Mouse (Mus musculus) cerebellum, postnatal 14 days (tissue): ENCODE measurements at regions not wholly inside any gene's neighbourhood (a gene's known extent, or its start where the extent isn't known, plus 50 kb on each side); places are given as distances from the start of the nearest gene placed in this dataset.

Experiments used
- DNase-seq, 2 experiments: peaks; one replicate each; pipeline ENCODE4 v3.0.0; 2021; ENCODE audit warnings: mixed read lengths in 2 of 2

DNA sequence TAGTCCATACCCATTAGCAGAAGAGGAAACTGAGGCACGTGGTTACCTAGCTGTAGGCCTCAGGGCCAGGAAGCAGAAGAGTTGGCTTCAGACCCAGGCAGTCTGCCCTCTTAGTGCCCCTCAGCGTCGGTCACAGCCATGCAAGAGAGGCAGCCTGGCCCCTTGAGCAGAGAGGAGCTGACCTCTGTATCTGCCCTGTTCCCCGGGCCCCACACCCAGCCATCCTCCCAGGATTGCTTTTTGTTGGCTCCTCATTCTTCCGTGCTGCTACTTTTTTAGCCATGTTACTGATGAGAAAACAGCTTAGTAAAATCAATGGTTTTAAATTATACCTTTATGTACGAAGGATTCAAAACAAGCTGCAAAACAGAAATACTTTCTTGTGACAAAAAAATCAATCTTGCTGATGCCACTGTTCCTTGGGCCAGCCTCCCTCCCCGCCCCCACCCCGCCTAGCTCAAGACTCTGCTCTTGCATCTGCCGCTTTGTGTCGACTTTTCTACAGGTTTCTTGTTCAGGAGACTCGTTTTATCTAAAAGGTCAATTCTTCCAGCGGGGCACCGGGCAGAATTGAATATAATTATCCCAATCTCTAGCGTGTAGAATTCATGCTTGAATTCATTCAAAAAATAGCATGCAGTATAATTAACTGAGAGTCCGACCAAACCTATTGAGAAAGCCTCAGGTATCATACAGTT lies 70.8 kb downstream of the Sall1 start:
- DNase-seq = no peak

DNA sequence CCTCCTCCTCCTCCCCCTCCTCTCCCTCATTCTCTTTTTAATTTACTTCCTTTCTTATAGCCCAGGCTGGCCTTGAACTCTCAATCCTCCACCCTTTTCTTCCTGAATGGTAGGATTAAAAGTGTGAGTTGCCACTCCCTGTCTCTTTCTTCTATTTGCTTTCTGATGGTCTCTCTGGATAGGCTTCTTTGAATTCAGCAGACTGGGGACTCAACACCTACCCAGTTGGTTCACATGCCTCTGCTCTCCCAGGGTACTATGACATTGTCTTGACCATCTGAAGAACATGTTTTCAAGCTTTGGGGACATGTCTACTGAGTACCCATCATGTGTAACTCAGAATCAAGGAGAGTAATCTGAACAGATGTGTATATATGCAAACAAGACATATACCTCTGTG lies 85.1 kb downstream of the Sall1 start:
- no peak for DNase-seq

DNA sequence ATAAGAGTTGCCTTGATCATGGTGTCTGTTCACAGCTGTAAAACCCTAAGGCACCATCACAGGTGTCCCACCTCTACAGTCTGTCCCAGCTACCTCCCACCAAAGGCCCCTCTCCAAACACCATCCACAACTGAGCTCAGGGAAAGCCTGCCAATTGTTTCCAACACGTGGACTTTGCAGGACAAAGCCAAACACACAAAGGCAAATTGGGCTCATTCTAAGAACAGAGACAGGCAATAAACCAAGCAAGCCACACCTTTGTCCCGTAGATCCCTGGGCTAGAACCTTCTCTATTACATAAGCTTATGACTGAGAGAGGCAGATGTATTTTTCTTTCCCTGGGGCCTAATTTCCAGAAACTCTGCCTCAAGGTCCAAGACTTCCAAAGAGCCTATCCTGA lies 90.8 kb downstream of the Sall1 start:
- DNase-seq = no peak

DNA sequence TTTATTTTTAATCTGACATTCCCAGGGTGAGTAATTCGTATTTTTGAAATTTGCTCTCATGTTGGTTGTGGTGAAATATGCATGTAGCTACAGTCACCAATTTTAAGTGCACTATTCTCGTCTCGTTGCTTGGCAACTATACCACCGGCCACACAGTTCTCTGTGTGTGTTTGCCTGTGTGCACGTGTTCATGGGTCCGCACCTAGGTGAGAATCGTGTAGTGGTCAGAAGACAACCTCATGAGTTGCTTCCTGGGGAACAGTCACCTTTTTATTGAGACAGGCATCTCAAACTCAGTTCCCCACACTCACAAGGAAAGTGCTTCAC lies 92.2 kb downstream of the Sall1 start:
- DNase-seq = no peak

DNA sequence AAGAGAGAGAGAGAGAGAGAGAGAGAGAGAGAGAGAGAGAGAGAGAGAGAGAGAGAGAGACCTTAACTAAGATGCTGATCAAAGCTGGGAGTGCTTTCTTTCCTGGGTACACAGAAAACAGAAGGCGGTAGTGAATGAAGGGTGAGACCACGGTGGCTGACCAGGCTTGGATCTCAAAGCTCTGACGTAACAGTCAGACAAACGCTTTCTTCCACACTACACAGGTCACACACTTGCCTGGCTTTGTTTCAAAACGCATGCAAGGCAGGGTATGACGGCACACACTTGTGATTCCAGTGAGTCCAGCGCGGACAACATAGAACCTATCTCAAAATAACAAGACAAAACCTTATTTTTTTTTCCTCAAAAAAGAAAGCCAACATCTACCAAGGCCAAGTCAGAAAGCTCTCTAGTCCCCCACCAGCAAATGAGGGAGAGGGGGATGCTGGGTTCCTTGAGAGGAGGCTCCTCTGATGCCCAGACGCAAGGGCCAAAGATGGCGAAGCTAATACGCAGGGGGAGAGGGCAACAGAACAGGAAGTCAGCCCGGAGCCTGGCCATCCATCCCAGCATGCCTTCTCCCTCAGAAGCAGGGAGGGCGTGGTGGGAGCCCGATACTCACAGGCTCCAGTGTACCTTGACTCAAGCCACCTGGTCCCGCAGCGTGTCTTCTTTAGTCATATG lies 92.7 kb downstream of the Sall1 start:
- DNase-seq = no peak

DNA sequence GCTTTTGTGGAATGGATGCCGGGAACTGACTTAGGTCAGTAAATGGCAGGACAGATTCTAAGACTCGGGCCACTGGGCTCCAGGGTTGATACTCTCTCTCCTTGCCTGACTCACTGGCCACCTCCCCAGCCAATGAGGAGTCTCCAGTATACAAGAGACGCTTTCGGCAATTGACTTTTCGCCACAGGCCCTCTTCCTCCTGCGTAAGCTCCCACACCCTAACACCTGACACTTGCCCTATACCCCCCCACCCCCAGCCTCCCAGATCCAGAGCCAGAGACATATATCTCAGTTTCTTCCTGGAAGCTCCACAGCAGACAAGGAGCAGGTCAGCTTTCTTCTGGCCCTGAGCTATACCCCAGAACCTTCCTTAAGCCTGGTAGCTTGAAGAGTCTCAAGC lies 94.0 kb downstream of the Sall1 start:
- DNase-seq = no peak

DNA sequence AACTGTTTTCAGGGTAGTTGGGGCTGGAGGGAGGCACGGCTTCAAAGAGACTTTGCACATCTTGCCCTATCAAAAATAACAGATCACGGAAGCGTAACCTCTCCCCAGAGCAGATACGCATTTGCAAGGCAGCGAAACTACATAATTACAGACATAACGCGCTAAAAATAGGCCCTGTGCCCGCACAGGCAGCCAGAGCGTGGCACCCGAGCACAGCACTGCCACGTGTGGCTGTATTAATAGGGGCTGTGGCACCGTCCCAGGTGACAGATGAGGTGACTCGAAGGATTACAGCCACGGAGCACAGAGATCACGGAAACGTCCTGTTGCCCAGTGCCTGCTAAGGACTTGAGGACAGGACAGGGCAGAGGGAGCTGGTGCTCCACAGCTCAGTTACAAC lies 95.0 kb downstream of the Sall1 start:
- peak in 1 of 2 experiments; percentile 27 for DNase-seq

DNA sequence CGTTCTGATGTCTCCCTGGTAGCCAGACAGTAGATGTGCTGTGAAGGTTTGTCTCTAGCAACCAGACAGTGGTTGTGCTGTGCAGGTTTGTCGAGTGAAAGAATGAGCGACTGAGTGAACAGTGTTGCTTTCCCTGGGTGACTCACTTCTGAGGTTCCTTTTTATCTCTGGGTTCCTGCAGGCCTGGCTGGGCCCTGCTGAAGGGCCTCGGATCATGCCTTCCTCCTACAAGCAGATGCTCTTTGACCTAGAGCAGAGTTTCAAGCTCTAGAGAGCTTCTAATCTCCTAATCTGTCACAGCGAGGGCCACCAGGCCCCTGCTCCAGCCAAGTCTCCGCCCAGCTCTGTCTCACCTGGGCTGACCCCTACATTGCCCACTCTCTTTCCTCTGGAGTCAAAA lies 95.6 kb downstream of the Sall1 start:
- no peak for DNase-seq

DNA sequence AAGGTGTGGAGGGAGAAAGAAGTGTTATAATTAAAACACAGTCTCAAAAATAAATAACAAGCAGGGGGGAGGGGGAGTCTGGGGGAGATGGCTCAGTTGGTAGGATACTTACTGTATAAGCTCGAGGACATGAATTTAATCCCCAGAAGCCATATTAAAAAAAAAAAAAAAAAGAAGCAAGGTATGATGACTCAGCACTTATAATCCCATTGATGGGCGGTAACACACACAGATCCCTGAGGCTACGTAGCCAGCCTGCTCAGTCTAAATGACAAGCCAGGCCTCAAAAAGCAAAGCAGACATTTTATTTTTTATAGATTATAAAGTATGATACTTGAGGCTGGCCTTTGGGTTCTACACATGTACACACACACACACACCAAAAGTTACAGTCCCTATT lies 96.6 kb downstream of the Sall1 start:
- no peak for DNase-seq

DNA sequence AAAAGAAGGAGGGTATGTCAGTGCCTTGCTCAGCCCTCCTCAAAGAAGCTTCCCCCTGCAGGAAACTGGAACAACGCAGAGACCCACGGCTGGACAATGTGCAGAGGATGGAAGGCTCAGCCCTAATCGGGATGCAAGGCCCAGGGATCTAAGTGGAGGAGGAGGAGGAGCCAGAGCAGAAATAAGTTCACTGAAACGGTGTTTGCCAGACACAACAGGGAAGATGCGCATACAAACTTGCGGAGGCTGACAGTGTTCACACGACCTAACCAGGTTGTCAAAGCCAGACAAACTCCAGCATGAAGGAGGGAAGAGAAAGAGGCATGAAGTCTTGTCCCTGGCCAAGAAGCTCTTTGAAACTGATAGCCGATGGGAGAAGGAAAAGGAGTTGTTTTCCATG lies 98.3 kb downstream of the Sall1 start:
- no peak for DNase-seq

DNA sequence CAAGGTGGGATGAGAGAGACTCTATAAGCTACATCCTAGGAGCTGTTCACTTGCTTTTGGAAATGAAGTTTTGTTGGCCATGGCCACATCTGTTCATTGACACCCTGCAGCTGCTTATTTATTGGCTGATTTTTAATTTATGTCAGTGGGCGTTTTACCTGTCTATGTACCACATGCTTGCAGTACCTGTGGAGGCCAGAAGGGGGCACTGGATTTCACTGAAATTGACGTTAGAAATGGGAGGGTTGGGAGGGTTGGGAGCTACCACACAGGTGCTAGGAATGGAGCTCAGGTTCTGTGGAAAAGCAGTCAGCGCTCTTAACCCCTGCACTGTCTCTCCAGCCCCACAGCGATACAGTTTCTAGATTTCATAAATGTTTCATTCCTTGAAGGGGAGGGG lies 99.9 kb downstream of the Sall1 start:
- DNase-seq = peak; percentile 10 to 36

DNA sequence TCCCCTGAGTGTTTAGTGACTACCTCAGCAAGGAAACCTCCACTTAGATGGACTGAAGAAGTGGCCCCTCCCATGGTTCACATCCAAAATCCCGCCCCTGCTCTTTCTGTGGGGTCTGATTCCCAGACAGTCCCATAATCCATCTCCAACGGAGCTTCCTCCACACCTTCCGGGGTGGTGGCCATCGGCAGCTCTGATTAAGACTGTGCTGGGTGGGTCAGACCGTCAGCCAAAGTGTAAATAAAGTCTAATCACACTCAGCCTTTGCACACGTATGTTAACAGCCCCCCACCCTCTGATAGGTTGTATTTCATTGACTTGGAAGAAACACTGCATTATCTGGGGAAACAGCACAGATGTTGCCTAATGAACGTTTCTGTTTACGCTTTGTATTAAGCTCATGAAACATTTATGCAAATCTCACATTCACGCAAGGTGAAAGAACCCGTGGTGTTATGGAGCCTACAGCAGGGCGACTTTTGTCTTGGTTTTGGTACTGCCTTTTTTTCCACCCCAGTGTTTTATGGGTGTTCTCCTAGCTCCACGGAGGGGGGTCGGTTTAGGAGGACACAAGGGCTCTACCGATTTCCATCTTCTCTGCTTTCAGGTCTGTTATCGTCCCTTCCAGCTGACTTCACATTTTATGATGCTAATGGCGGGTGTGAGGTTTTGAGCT lies 104.8 kb downstream of the Sall1 start:
- no peak for DNase-seq

DNA sequence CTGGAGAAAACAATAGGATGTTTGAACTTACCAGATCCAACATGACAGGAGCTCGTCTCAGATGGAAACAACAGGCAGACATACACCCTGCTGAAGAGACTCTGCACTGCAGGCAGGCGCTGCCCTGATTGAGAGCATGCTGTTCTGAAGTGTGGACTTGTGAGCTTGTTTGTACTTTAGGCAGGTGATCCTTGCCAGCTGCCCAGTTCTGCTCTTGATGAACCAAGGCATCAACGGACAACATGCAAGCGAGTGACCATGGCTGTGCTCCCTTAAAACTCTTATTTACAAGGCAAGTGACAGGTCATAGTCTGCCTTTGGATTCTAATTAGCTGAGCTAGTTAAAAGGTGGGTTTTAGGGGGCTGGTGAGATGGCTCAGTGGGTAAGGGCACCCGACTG lies 109.3 kb downstream of the Sall1 start:
- no peak for DNase-seq

DNA sequence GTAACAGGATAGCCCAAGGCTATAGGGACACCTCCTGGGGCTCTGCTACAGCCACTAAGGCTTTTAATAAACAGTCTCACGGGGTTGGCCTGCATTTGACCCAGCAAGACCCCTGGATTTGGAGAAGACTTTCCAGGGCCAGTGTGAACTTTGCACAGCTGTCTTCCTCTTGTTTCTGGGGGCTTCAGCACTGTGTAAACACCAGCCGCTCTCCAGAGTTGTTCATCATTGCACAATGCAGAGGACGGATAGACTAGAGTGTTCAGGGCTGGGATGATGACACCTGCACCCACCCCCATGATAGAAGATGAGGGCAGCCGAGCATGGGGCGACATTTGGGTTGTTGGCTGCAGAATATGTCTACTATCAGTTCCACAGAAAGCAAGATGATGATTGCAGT lies 112.9 kb downstream of the Sall1 start:
- DNase-seq = no peak

DNA sequence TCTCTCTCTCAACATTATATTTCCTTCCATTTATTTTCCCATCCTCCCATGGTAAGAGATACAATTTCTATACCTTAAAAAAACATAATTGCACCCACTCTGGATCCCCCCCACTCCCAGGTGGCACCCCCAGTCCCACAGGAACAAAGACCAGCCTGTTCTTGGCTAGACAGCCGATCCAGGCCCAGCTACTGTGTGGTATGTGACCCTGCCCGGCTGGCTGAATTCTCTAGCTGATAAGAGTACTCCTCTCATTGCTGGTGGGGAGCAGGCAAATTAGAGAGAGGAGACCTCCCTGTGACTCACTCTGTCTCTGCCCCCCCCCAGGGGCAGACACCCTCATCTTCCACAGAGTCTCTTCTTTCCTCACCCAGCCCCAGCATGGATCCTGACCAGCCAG lies 113.6 kb downstream of the Sall1 start:
- no peak for DNase-seq

DNA sequence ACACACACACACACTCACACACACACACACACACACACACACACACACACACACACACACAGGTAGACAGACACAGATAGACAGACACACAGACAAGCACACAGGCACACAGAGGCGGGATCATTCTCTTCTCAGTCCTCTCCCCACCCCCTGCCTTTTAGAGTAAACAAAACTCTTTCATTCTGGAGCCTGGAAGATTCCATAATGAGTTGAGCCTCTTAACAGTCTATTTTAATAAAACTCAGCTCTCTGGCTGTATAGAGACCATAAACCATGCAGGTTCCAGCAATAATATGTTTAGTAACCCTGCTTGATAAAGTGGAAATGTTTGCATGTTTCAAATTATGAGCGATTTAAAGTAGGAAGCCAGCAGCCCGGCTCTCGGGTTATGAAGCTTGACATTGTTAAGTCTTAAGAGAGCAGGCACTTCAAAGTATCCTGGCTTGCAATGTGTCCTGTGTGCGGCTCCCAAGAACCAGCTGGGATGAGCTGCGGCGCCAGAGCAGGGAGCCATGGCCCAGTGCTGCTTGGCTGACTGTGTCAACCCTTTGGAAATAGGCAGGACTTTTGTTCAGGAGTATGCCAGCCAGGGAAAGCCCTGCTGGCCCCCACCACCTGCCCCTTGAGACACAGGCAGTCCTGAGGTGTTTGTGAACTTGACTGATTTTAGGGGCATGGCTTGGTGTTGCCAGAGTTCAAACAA lies 115.1 kb downstream of the Sall1 start:
- DNase-seq = peak in 1 of 2 experiments; percentile 11

DNA sequence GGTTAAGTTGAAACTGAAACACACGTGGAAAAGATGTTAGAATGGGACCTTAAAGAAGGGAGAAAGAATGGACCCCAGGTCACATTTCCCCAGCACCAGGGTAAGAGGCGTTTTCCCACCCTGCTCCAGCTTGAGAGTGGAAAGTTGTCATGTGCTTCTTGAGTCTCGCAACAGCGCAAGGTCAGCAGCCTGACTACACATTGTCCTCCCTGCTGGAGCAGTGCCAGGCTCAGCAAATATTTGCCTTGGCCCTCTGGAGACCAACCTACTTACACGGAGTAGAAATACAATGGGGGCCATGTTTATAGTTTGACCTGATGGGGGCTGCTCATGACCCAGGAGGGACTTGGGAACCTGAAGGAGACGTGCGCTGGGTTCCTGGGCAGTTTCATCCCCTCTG lies 121.1 kb downstream of the Sall1 start:
- peak in 1 of 2 experiments; percentile 10 for DNase-seq

DNA sequence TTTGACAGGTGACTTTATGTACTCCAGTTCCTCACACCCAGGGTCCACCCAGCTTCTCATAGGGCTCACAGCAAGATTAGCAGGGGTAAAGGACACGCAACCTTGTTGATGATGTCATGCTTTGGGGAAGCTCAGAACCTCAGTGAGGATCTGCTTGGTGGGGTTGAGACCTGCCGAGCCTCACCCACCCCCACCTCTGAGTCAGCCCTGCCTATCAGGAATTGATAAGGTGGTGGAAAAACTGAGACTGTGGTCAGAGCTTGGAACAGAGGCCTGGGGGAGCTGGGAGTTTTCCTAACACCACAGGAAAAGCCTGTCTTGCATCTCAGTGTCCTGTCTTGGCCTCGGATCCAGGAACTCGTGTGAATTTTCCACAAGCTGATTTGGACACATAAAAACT lies 122.0 kb downstream of the Sall1 start:
- no peak for DNase-seq

DNA sequence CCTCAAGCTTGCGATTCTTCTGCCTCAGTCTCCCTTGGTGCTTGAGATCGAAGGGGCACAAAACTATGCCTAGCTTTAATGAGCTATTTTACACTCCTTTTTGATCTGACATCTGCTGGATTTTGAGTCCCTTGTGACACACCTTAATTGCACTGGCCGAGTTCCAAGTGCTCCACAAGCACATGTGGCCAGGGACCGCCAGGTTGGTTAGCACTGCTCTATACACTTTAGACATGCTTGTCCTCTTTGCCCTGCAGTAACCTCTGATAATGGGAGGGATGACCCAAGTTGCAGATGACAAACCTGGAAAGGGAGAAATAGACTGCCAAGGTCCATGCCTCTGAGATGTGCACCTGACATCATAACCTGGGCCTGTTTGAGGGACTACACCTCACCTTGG lies 124.7 kb downstream of the Sall1 start:
- DNase-seq = peak in 1 of 2 experiments; percentile 10

DNA sequence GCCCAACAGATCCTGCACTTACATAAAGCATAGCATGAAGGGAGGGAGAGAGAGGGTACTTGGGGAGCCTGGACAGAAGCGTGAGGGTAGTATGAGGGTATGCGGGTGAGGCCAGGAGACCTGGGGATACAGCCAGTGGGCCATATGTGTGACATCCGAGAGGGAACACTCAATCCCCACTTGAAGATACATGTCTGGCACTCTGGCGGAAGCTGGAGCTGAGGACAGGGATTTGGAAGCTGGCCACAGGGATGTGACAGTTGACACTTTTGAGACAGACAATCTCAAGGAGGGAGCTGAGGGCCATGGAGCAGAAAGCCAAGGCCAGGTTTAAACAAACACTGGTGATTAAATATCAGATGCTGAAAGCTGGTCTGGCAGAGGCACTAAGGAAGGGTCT lies 127.9 kb downstream of the Sall1 start:
- DNase-seq = no peak

DNA sequence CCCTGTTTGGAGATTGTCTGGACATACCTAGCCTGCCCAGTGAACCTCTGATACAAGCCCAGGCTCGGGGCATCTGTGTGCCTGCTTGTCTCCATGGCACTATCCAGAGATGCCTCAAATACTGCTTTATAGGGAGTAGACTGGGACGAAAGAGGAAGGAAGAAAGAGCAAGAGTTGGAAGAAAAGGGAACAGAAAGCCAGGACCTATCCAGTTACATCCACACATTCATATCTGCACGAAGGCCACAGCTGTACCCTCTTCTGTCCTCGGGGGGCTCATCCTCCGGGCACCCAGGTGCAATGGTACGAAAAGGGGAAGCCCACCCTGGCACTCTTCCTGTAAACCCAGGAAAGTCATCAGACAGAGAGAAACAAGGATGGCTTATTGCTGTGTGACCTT lies 129.3 kb downstream of the Sall1 start:
- DNase-seq = no peak

DNA sequence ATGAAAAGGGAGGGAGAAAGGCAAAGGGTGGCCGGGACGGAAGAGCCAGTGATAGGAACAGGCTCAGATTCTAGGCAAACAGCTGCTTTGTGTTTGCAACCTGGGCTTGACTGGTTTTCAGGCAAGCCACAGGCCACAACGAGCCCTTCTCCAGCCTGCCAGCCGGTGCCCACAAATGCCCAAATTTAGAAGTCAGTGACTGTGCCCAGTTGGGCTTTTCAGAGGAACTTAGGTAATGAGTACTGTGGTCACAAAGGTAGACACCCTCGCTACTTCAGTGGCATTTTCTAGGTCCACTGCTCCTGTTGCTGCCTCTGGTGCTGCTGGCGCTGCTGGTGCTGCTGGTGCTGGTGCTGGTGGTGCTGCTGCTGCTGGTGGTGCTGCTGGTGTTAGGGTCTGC lies 129.8 kb downstream of the Sall1 start:
- DNase-seq = no peak

DNA sequence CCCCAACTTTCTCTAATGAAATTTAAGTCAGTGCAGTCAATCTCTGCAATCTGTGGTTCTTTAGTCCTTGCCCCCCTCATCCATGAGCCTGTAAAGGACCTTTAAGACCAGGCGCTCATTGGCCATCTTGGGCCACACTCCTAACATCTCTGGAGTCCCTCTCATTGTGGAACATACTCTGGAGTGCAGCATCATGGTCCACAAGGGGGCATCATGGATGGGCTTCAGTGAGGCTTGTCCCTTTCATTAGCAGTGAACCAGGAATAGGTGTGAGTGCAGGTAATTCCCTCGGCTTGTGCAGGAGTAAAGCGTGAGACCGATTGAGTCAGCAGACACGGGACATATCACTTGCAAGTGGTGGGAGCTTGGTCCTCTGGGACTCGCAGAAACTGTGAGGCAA lies 137.7 kb downstream of the Sall1 start:
- DNase-seq = no peak

DNA sequence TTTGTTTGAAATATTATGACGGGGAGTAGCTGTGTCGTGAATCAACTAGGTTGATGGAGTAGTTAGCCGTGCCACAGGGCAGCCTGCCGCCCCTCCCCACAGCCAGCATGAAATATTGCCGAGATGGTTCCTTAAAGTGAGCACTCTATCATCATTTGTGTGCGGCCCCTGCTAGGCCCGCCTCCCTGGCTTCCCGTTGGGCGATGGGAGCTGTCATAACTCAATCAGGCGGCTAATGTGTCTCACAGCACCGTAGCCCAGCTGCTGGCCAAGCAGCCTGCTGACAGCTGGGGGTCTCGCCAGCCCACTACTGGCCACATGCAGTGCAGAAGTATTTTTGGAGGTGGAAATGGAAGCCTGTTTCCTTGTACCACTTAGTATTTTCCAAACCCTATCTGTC lies 140.9 kb downstream of the Sall1 start:
- DNase-seq = peak; percentile 14 to 23
